Mouse (Mus musculus) naive thymus-derived CD4-positive, alpha-beta T cell, adult 2 months (primary cell): ENCODE data around the gene Smurf2.

ENCODE experiments used
- DNase-seq: peaks from one replicate; pipeline ENCODE4 v3.0.0-alpha.2; 2011; ENCODE audit warnings: low read depth

Smurf2 gene

GRCm38 (mm10) chr11:106905707-106906106 lies 14.8 kb downstream of the Smurf2 start:
- DNase-seq = no peak

GRCm38 (mm10) chr11:106899804-106900203 lies 20.7 kb downstream of the Smurf2 start:
- no peak for DNase-seq

DNA sequence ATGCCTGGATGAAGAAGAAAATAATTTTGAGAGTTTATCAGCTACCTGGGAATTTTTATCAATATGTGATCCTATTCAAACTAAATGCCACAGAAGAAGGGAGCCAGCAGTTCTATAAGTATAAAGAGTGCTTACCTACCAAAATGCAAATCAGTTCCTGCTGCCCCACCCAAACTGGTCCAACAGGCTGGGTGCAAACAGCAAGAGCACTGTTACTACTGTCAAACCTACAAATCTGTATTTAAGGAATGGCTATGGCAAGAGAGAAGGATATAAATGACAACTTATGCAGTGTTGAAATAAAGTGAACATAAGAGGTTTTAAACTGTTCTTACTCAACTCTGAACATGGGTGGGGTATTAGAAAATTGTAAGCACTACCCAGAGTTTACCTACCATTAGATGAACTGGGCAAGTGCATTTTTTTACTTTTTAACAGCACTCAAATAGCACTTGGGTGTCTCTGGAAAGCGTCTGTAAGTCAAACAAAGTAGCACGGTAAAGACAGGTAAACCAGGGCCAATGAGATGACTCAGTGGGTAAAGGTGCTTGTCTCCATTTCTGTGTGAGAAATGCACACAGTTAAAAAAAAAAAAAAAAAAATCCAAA lies 23.9 kb downstream of the Smurf2 start:
- no peak for DNase-seq

GRCm38 (mm10) chr11:106883656-106884055 lies 36.9 kb downstream of the Smurf2 start:
- DNase-seq = no peak

DNA sequence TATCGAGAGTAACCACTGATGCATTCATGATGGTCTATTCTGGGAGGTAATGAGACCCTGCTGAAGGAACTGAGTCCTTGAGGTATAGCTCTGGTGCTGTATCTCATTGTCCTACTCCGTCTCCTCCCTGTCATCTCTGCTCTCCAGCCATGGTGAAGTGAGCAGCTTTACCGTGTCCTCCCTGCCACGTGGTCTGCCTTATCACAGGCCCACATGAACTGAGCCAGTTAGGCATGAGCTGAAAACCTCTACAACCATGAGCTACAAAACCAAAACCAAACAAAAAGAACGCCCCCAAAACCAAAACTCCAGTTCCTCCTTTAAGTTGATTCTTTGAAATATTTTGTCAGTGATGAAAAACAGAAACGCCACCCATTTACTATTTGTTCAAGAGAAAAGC lies 47.9 kb downstream of the Smurf2 start:
- DNase-seq = no peak

GRCm38 (mm10) chr11:106851438-106851837 lies 69.1 kb downstream of the Smurf2 start:
- DNase-seq = peak; percentile 71

- DNase-seq = no peak
Measured at GRCm38 (mm10) chr11:106842002-106842401, 78.5 kb downstream of the Smurf2 start.

DNA sequence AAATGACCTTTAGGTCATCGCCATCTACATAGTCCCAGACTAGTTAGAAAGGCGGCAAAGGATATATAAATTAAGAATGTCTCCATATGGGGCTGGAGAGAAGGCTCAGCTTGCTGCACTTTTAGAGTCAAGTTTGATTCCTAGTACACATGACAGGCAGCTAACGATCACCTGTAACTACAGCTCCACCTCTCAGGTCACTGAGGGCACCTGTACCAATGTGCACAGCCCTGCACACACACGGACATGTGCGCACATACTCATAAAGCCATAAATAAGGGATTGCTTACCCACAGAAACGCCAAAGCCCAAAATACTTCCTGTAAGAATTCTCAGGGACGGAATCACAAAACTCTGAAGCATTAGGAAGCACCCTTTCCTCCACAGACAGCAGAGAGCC lies 92.4 kb downstream of the Smurf2 start:
- no peak for DNase-seq

GRCm38 (mm10) chr11:106824403-106824802 lies 96.1 kb downstream of the Smurf2 start:
- DNase-seq = no peak

DNA sequence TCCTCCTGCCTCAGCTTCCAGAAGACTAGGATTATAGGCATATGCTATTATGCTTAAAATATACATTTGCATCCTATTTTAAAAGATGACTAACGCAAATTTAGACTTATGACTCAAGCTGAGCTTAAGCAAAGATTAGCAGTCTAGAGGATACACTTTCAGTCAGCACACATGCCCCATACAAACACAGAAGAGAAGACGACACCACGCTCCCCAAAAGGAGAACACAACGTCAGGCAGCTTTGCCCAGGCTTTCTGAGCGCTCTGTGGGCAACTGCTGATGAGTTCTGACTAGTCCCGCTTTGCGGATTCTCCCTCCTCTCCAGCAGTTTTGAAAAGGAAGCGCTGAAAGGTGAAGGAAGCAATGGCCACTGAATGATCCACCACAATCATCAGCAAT lies 96.8 kb downstream of the Smurf2 start:
- DNase-seq = no peak

- DNase-seq = no peak
Measured at GRCm38 (mm10) chr11:106822911-106823310, 97.6 kb downstream of the Smurf2 start.

- no peak for DNase-seq
Measured at GRCm38 (mm10) chr11:106822491-106822890, 98.0 kb downstream of the Smurf2 start.

DNA sequence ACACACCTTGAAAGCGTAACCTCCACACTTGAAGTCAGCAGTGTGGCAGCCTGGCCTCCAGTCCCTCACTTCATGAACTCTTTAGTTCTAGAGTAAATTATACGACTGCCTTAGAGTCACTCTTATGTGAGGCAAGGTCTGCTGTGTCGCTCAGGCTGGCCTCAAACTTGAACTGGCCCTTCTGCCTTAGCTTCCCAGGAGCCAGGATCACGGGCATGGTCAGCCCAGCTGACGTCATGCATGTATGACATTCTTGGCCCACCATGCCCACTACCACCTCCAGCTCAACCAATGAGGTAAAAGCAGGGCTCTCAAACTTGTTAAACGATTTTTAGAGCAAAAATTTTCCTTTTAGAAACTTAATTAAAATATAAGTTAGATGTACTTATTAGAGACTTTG lies 99.1 kb downstream of the Smurf2 start:
- DNase-seq = no peak

DNA sequence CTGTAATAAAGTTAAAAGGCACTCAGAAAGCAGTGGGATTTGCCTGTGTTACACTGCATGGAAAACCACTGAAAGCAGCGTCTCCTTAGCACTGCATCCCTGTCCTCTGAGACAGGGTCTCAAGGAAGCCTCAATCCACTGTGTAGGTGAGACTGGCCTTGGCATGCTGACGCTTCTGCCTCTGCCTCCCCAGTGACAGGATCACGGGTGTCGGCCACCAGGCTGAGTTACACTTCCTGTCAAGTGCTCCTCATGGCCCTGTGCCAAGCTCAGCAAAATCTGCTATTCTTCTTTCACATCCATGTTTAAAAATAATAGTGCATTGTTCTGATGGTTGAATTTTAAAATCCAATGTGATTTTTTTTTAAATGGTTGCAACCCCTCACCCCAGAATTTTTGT lies 99.5 kb downstream of the Smurf2 start:
- peak; percentile 58 for DNase-seq

GRCm38 (mm10) chr11:106820252-106820651 lies 100.3 kb downstream of the Smurf2 start:
- DNase-seq = no peak

DNA sequence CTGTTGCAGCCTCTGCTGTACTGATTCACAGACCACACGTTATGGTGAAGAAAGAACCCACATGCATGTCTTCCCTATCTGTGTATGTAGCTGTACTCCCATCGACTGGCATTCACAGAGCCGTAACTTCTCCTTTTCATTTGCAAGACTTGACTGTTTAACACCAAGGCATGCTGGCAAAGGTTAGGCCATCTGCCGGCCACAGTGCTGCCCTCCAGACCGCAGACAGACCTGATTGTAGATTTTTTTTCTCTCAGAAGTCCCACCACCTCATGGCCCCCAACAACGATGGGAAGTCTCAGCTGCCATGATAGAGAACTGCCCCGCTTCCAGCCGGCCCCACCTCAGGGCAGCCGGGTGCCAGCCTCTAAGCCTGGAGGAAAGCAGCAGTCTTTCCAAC lies 100.9 kb downstream of the Smurf2 start:
- DNase-seq = no peak

DNA sequence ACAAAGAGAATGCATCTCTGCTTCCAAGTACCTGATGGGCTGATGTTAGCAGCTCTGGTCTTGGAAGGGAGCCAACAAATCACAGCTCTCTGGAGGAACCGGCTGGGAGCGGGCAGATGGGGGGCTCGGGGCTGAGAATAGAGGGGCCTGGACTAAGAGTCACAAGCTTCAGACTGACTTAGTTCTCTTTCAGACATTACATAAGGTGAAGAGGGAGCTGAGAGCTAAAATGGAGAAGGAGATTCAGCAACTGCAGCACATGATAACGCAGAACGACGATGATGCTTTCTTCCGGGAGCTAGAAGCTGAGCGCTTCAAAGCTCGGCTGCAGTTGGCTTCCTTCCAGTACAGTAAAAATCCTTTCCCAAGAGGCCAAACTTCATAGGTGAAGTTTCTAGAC lies 102.2 kb downstream of the Smurf2 start:
- no peak for DNase-seq

- DNase-seq = no peak
Measured at GRCm38 (mm10) chr11:106817808-106818207, 102.7 kb downstream of the Smurf2 start.

DNA sequence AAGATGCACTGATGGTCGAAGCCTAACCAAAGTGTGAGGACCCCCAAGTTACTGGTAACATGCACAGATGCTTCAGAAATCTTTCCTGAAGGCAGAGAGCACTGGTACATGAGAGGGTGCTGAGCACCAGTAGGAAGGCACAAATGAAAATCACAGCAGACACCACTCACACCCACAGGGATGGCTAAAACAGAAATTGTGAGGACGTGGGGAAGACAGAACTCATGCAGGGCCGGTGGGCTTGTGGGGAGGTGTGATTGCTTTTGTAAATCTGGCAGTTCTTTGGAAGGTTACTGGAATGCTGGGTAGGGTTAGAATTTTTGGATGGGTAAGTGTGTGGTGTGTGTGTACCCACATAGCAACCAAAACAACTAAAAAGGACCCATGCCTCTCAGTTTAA lies 103.4 kb downstream of the Smurf2 start:
- no peak for DNase-seq

DNA sequence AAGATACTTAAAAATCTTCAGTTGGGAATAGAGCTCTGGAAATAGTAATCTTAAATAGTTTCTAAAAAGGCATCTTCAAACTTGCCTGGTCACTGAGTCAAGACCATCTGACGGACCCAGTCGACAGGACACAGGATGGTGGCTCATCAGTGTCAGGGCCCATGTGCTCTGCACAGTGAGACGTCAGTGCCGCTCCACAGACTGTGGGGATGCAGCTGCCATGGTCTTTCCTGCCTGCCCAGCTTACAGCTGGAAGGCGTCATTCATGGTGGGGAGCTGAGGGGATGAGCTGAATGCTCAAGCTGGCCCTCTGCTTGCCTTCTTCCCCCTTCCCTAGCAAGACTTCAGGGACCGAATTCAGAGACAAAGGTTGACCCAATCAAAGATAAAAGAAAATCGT lies 104.2 kb downstream of the Smurf2 start:
- no peak for DNase-seq

DNA sequence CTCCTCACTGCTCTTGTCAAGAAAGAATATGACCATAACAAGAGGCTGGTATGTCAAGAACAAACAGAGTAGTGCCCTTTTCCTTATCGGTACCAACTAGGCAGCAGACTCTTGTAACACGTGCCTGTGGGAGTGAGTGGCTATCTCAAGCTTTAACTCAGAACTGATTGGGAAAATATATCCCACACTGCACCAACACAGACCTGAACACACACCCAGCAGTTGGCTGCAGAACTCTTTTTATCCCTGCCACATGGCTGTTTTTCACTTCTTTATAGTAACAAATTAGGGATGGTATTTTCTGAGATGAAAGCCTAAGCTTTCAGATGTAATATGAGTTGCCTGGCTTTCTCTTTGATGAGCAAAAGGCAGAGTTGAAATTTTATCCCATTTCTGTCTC lies 104.8 kb downstream of the Smurf2 start:
- DNase-seq = no peak

DNA sequence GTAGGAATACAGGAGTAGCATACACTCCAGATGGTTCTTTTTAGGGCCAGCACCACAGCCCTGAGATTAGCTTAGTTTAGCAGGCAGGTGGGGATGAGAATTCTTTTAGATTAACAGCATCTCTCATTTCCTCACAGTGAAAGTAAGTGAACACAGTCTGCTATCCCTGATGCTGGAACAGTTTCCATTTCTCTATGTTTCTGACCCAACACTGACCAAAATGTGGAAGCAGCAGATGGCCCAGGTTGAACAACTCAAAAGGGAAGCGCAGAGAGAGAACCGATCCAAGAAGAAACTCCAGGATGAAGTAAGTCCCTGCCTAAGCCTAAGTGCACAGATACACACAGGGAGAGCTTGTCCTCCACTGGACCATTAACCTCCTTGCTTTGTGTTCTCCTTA lies 105.2 kb downstream of the Smurf2 start:
- no peak for DNase-seq

DNA sequence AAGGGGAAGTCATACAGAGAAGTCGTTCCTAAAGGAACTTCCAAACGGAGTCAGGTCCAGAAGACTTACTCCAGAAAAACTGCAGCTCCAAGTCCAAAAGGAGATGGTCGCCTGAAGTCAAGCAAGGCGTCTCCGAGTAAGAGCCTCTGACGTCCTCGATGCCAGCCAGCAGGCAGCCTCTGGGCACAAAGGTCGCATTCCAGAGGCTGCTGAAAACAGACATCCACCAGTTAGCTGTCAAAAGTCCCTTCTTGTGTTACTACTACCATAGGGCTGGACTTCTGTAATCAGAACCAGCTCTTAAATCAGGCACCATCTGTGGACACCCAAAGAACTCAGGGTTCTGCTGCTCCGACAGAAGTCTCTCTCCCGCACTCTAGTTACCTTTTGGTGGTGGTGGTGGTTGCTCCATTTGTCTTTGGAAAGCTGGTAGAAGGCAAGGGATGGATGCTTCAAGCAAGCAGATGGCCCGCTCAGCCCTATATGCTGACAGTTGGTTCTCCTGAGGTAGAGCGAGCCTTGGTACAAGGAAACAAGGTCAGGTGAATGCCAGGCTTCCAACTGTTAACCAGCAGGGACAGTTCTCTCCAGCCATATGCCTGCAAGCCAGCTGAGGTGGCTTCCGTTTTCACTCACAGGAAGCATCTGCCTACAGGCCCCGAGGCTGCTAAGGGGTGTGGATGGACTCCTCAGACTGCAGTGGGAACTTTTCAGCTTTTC lies 105.8 kb downstream of the Smurf2 start:
- no peak for DNase-seq
